Mouse (Mus musculus) heart, adult 8-10 months (tissue): ENCODE measurements around the gene Atf1. TPM values are rescaled to one million over a fixed set of nuclear protein-coding genes. Genes with fewer than 3 reads are reported as not detected.
"Not testable (repeated sequence)": the region's sequence is repeated elsewhere in the genome, so short reads cannot be mapped to it uniquely, and the experiment has no call there.

Experiments
- DNase-seq: peaks from one replicate; pipeline ENCODE4 v3.0.0; 2022; ENCODE audit warnings: low spot score
- total RNA-seq, 4 experiments: library from RNA; stranded (reverse); gene quantifications; 2 replicates each; pipeline ENCODE4 v1.2.4; 2022

Atf1 gene
- total RNA-seq, 4 experiments from 2014 or later, result 51.7 to 67.5 (median 61.6) TPM

- DNase-seq, result no peak
Measured at GRCm38 (mm10) chr15:100258646-100259425, 31.2 kb downstream of the Atf1 start.

- not testable (repeated sequence) for DNase-seq
Measured at GRCm38 (mm10) chr15:100260351-100260750, 32.7 kb downstream of the Atf1 start.

- DNase-seq, result peak; percentile 34
Measured at GRCm38 (mm10) chr15:100263246-100263905, 35.8 kb downstream of the Atf1 start.

GRCm38 (mm10) chr15:100265586-100266325, 38.1 kb downstream of the Atf1 start:
- DNase-seq, result no peak

GRCm38 (mm10) chr15:100268916-100269315, 41.3 kb downstream of the Atf1 start:
- no peak for DNase-seq

- no peak for DNase-seq
Measured at GRCm38 (mm10) chr15:100269776-100270175, 42.2 kb downstream of the Atf1 start.

GRCm38 (mm10) chr15:100270609-100271008, 43.0 kb downstream of the Atf1 start:
- not testable (repeated sequence) for DNase-seq

- no peak for DNase-seq
Measured at GRCm38 (mm10) chr15:100271411-100271810, 43.8 kb downstream of the Atf1 start.

- DNase-seq, result not testable (repeated sequence)
Measured at GRCm38 (mm10) chr15:100273791-100274308, 46.2 kb downstream of the Atf1 start.

GRCm38 (mm10) chr15:100274790-100275559, 47.4 kb downstream of the Atf1 start:
- DNase-seq, result no peak

GRCm38 (mm10) chr15:100276403-100276802, 48.8 kb downstream of the Atf1 start:
- DNase-seq, result no peak

GRCm38 (mm10) chr15:100277586-100277985, 50.0 kb downstream of the Atf1 start:
- DNase-seq, result no peak

GRCm38 (mm10) chr15:100280626-100281025, 53.0 kb downstream of the Atf1 start, which contains the start of gene Tmprss12:
Gene Tmprss12, plus strand, starts transcription at chr15:100280837.
- DNase-seq, result no peak

GRCm38 (mm10) chr15:100288980-100289379, 61.4 kb downstream of the Atf1 start:
- DNase-seq, result no peak

- no peak for DNase-seq
Measured at GRCm38 (mm10) chr15:100290858-100291257, 63.2 kb downstream of the Atf1 start.

GRCm38 (mm10) chr15:100292326-100292725, 64.7 kb downstream of the Atf1 start:
- DNase-seq, result no peak

GRCm38 (mm10) chr15:100297856-100298255, 70.2 kb downstream of the Atf1 start:
- no peak for DNase-seq

- DNase-seq, result no peak
Measured at GRCm38 (mm10) chr15:100300499-100300898, 72.9 kb downstream of the Atf1 start.

- no peak for DNase-seq
Measured at GRCm38 (mm10) chr15:100301556-100301955, 73.9 kb downstream of the Atf1 start.

GRCm38 (mm10) chr15:100303428-100304018, 75.9 kb downstream of the Atf1 start:
- no peak for DNase-seq
